Mouse (Mus musculus) hindbrain, embryonic 10.5 days (tissue): ENCODE measurements around the gene Col2a1. TPM values are rescaled to one million over a fixed set of nuclear protein-coding genes. Genes with fewer than 3 reads are reported as not detected.

Experiments used
- DNase-seq: peaks from one replicate; pipeline ENCODE4 v3.0.0-alpha.2; 2017; ENCODE audit warnings: low spot score
- H3K27ac ChIP-seq: fragments of 300-500 bp; sonication (generic); 2 replicates; pipeline ENCODE4 v1.5.1; 2016; ENCODE audit warnings: mild to moderate bottlenecking, moderate library complexity
- H3K27me3 ChIP-seq: fragments of 300-500 bp; sonication (generic); 2 replicates; pipeline ENCODE4 v1.6.1; 2016; ENCODE audit warnings: mild to moderate bottlenecking; ENCODE audit not compliant: poor library complexity, insufficient read depth, severe bottlenecking
- H3K36me3 ChIP-seq: fragments of 300-500 bp; sonication (generic); 2 replicates; pipeline ENCODE4 v1.6.1; 2016; ENCODE audit warnings: mild to moderate bottlenecking, moderate library complexity
- H3K4me1 ChIP-seq: fragments of 300-500 bp; sonication (generic); replicated peaks from 2 replicates; pipeline ENCODE4 v1.6.1; 2016; ENCODE audit warnings: mild to moderate bottlenecking
- H3K4me3 ChIP-seq: fragments of 300-500 bp; sonication (generic); 2 replicates; pipeline ENCODE4 v1.5.1; 2016; ENCODE audit warnings: mild to moderate bottlenecking, moderate library complexity
- H3K9me3 ChIP-seq: fragments of 300-500 bp; sonication (generic); 2 replicates; pipeline ENCODE4 v1.6.1; 2016; ENCODE audit warnings: mild to moderate bottlenecking, moderate library complexity
- WGBS: fragments of 180-500 bp; shearing (Covaris S2); methylation state at CpG from one replicate; pipeline ENCODE4 v1.1.7; 2016; 5-methylcytosine and 5-hydroxymethylcytosine counted together
- polyA plus RNA-seq: library from polyadenylated mRNA; unstranded; fragments of >200 nt; fragmentation: Nextera tagmentation; extraction: Ambion mirVana; gene quantifications from 2 replicates; pipeline ENCODE4 v1.2.1, GENCODE M21; 2016

Col2a1 gene
- polyA plus RNA-seq, 1 experiment from 2014 or later = 196 TPM

DNA sequence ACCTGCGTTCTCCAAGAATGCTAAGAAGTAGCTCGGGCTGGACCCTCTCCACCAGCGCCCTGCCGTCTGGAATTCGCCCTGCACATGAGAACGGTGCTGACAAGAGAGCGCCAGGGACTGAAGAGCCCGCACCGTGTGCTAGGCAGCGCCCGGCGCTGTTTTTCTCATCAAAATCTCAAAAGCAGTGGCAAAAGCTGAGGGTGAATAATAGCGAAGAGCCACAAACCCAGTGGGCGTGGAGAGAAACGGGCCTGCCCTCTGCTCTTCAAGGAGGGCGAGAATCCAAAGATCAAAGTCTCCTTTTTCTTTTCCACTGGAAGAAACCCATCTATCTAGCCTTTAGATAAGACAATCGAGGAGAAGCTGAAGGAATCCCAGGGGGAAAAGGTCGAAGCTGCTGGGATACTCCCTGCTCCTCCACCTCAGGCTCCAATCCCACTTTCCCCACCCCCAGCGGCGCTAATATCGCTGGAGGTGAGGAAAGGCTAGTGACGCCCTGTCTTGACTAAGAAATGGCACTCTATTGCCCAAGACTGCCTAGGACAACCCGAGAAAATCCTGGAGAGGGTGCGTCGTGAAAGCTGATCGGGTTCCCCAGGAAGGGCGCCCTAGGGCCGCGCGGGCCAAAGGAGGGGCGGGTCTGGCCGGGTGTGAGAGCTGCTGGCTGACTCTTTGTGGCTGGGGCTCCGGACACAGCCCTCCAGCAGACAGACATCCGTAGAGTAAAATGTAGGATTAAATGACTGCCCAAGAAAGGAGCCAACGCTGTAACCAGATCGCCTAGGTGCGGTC is 3.0 kb downstream of the Col2a1 start:
- Histone ChIP-seq H3K27me3 (peaks cover 28% of the 10 kb centered on the region), H3K36me3 (peaks cover 35% of the 10 kb centered on the region), H3K4me3 (peak overlapping the region; percentile 79), H3K4me1 (peaks cover 71% of the 10 kb centered on the region), H3K27ac (peak overlapping the region; percentile 96), H3K9me3 (no peaks in the 10 kb centered on the region)
- under 1% methylated on average over 37 of the region's 37 CpGs for WGBS
- peak; percentile 78 for DNase-seq

DNA sequence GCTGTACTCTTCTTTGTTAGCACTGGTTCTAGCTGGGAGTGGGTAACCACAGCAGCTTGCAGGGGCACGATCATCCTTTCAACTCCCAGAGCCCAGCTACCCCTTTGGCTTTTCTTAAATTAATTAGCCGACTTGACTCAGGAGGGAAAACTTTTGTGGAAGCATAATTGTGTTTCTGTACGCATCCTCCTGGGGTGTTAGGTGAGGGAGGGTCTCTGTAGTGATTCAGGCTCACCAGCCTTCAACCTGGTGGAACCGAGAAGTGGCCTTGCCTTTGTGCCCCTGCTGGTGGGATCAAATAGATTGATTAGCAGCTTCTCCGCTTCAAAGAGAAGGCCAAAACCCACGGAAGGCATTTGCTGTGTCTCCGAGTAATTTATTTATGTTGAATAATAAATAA is 4.5 kb downstream of the Col2a1 start:
- no peaks in the 10 kb centered on the region for H3K9me3 ChIP-seq
- peak; percentile 17 for DNase-seq
- H3K27me3 ChIP-seq = peaks cover 16% of the 10 kb centered on the region; the same call in 1 of the 2 replicates
- H3K4me3 ChIP-seq = peak overlapping the region; percentile 79
- peaks cover 51% of the 10 kb centered on the region for H3K36me3 ChIP-seq
- WGBS = 16% methylated on average over 7 of the region's 7 CpGs
- peaks cover 71% of the 10 kb centered on the region for H3K4me1 ChIP-seq
- H3K27ac ChIP-seq = peak overlapping the region; percentile 96

DNA sequence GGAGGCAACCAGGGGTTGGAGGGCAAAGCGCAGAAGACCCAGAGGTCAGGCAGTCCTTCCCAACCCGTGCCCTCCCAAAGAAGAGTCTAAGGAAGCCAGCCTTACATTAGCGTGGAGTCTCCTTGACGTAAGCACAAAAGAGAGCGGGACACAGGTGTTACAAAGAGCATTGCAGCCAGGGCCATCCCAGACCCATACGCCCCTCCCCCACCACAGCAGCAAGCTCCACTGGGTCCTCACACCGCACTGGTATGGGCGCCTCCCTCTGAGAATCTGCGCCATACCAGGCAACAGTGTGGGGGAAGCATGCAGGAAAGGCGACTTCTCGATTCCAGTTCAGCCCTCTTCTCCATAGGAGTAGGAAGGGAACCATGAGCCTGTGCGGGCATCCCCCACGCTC is 4.9 kb downstream of the Col2a1 start:
- H3K27me3 ChIP-seq = peaks cover 12% of the 10 kb centered on the region; the same call in 1 of the 2 replicates
- peak; percentile 37 for DNase-seq
- 28% methylated on average over 13 of the region's 13 CpGs for WGBS
- H3K4me3 ChIP-seq = peak overlapping the region; percentile 79
- no peaks in the 10 kb centered on the region for H3K9me3 ChIP-seq
- peak overlapping the region; percentile 96 for H3K27ac ChIP-seq
- H3K36me3 ChIP-seq = peaks cover 55% of the 10 kb centered on the region
- peaks cover 67% of the 10 kb centered on the region for H3K4me1 ChIP-seq

DNA sequence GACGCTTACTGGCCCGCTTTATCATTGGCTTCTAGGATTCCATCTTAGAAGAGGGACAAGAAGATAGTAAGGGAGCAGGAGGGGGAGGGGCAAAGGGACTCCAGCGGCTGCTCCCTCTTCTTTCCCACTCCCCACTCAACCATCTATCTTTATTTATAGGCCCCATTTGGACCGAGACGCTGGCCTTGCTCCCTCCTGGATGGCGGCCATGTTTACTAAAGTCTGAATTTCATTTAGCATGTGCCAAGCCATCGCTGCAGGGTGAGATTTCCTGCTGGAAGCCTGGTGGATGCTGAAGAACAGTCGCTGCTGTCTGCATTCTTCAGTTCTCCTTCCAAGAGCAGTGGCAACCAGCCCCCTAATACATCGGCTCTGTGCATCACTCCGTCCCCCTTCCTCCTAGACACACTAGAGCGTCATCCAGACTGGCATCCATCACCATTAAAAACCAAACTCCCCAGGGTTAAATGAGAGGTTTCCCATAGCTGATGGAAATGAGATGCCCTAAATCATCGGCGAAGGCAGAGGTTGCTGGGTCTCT is 7.7 kb downstream of the Col2a1 start:
- DNase-seq = no peak
- H3K9me3 ChIP-seq = no peaks in the 10 kb centered on the region
- WGBS = 92% methylated on average over 13 of the region's 13 CpGs
- H3K36me3 ChIP-seq = peaks cover 78% of the 10 kb centered on the region
- H3K4me3 ChIP-seq = no peak overlapping the region
- H3K4me1 ChIP-seq = peaks cover 64% of the 10 kb centered on the region
- H3K27me3 ChIP-seq = peaks cover 11% of the 10 kb centered on the region; the same call in 1 of the 2 replicates
- peak overlapping the region; percentile 12; the same call in 1 of the 2 replicates for H3K27ac ChIP-seq

DNA sequence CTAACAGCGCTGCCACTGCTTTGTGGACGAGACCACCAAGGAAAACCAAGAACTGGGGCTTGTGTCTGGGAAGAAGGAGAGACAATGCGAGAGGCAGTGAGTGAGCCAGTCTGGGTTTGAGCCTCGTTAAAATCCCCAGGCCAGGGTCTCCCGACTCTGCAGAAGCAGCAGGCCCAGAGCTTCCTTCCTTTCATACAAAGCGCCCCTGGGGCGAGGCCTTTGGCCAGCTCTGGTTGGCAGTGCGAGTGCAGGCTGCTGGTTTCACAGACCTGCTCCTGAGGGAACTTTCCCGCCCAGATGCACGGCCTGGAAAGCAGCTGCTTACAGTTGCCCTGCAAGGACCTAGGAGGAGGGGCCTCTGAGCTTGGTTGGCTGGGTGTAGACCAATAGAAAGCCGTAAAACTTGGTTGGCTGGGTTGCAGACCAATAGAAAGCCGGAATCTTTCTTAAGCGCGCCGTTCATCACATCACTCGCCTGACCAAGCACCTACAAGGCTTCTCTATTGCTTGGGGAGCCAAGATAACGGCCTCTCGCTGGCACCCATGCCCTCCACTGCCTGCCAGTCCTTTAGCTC is 11.7 kb downstream of the Col2a1 start:
- Histone ChIP-seq H3K27ac (peak overlapping the region; percentile 97), H3K36me3 (peaks cover 83% of the 10 kb centered on the region), H3K4me1 (peaks cover 70% of the 10 kb centered on the region), H3K9me3 (no peaks in the 10 kb centered on the region), H3K27me3 (no peaks in the 10 kb centered on the region), H3K4me3 (peak overlapping the region; percentile 40)
- DNase-seq = peak; percentile 92
- 3% methylated on average over 18 of the region's 18 CpGs for WGBS

DNA sequence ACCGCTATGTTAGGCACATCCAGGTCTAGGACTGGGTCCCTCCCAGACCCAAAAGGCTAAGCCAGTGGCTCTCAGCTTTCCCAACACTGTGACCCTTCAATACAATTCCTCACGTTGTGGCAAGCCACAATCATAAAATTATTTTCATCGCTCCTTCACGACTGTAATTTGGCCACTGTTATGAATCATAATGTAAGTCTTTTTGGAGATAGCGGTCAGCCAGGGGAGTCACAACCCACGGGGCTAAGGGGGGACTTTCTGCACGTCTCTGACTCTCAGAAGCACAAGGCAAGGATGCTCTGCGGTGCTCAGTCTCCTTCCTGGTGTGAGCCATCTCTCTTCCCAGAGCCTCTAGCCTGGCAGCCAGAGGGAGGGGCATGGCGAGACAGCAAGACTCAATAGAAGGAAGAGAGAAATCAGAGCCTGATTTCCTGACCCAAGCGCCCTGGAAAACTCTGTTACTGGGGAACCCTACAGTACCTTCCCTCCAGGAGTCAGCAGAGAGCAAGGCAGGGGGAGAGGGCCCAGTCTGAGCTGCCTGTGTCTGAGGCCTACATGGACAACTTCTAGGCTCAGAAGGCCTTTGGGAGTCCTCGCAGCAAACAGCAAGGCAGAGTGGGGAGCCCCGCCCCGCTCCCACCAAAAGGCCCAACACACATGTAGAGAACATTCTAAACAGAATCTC is 12.3 kb downstream of the Col2a1 start:
- 27% methylated on average over 13 of the region's 13 CpGs for WGBS
- Histone ChIP-seq H3K36me3 (peaks cover 83% of the 10 kb centered on the region), H3K27ac (peak overlapping the region; percentile 97), H3K27me3 (no peaks in the 10 kb centered on the region), H3K9me3 (no peaks in the 10 kb centered on the region), H3K4me1 (peaks cover 76% of the 10 kb centered on the region), H3K4me3 (peak overlapping the region; percentile 40)
- DNase-seq = no peak

DNA sequence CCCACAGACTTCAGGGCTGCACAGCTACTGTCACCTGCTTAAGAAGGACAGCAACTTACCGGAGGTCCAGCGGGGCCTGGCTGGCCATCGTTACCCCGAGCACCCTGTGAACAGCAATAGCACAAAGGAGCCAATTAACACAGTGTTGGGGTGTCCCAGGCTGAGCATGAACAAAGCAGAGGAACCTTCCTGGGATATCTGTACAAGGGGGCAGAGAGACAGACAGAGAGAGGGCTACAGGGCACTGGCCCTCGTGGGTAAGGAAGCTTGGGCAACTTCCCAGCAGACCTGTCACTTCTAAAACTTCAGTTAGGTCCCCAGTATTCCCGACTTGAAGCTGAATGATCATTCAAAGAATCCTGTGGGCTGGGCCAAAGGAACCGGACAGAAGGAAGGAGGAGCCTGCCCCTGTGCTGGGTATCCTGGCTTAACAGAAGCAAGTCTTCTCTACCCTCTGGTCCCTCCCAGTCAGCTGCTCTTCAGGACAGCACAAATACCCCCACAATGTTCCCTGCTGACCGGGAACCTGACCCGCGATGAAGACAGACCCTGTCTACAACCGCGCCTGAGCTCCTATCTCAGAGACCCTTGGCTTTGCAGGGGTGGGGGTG is 13.1 kb downstream of the Col2a1 start:
- peak overlapping the region; percentile 97 for H3K27ac ChIP-seq
- DNase-seq = no peak
- H3K4me1 ChIP-seq = peaks cover 75% of the 10 kb centered on the region
- 3% methylated on average over 12 of the region's 12 CpGs for WGBS
- no peaks in the 10 kb centered on the region for H3K27me3 ChIP-seq
- peaks cover 83% of the 10 kb centered on the region for H3K36me3 ChIP-seq
- H3K4me3 ChIP-seq = peak overlapping the region; percentile 41
- H3K9me3 ChIP-seq = no peaks in the 10 kb centered on the region

DNA sequence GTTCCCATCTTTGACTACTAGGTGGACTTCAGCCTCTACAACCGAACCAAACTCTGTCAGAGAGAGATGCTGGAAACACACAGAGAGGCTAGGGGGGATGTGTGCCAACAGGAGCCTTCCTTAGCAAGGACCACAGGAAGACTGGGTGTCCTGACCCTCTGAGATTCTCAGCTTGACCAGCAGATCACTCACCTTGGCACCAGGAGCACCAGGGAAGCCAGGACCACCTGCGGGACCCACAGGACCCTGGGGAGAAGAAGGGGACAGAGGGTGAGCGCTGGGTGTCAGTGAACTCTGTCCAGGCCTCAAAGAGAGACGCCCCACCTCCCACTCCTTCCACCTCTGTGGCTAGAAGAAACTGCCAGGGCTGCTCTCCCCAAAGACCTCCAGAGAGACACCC is 13.8 kb downstream of the Col2a1 start:
- H3K27ac ChIP-seq = peak overlapping the region; percentile 97
- 7% methylated on average over 4 of the region's 4 CpGs for WGBS
- peaks cover 83% of the 10 kb centered on the region for H3K36me3 ChIP-seq
- peak; percentile 29 for DNase-seq
- H3K9me3 ChIP-seq = no peaks in the 10 kb centered on the region
- peaks cover 70% of the 10 kb centered on the region for H3K4me1 ChIP-seq
- H3K4me3 ChIP-seq = peak overlapping the region; percentile 41
- H3K27me3 ChIP-seq = no peaks in the 10 kb centered on the region

DNA sequence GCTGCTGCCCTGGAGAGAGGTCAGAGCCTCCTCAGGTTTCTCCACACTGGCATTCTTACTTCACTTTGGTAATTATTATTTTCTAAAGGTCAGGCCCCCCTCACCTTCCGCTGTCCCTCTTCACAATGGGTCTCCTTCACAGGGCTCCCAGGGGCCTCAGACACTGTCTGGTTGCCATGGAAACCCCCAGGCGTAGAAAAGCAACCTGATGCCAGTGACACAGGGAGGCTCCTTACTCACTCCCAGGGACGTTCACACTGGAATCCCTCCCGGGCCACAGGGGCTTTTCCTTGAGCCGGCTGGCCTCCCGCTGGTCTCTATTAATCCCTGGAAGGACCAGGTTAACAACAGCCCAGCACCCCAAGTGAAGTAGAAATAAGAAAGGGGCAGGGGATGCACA is 14.4 kb downstream of the Col2a1 start:
- 0% methylated on average over 6 of the region's 6 CpGs for WGBS
- H3K9me3 ChIP-seq = no peaks in the 10 kb centered on the region
- H3K4me3 ChIP-seq = peak overlapping the region; percentile 41
- peaks cover 83% of the 10 kb centered on the region for H3K36me3 ChIP-seq
- peak; percentile 93 for DNase-seq
- H3K4me1 ChIP-seq = peaks cover 70% of the 10 kb centered on the region
- H3K27me3 ChIP-seq = no peaks in the 10 kb centered on the region
- peak overlapping the region; percentile 97 for H3K27ac ChIP-seq

DNA sequence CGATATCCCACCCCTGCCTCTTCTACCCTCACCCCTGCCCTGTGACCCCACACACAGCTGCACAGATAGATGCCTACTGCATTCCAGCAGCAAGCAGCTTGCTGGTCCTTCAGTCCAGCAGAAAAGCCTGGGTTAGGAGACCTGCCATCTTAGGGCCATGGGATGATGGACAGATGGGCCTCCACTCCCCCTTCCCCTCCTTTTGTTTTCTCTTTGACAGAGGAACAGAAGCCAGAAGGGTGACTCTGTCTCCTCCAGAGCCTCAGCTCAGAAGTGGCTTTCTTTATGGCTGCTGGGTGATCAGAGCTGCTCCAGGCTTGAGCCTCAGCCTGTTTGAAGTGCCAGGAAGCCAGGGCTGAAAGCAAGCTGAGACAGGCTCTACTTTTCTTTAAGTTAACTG is 15.0 kb downstream of the Col2a1 start:
- peak overlapping the region; percentile 41 for H3K4me3 ChIP-seq
- peak overlapping the region; percentile 97 for H3K27ac ChIP-seq
- WGBS = 7% methylated on average over 1 of the region's 1 CpGs
- no peaks in the 10 kb centered on the region for H3K27me3 ChIP-seq
- no peaks in the 10 kb centered on the region for H3K9me3 ChIP-seq
- peaks cover 70% of the 10 kb centered on the region for H3K4me1 ChIP-seq
- peaks cover 83% of the 10 kb centered on the region for H3K36me3 ChIP-seq
- peak; percentile 73 for DNase-seq

DNA sequence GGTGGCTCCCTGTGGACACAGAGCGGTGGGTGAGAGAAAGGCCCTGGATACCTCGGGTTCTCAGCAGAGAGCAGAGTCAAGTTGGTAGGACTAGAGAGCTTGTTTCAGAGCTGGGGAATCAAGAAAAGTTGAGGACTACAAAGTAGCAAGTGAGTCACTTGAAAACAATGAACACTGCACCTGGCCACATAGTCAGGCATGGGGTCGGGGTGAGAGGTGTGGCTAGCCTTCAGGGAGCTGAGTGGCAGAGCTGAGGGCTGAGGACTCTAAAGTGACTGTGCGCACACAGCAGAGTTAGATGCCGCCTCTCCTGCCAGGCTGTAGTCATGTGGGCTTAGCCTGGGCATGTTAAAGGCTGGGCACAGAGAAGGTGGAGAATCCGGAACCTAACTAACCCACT is 22.9 kb downstream of the Col2a1 start:
- peaks cover 19% of the 10 kb centered on the region for H3K9me3 ChIP-seq
- no peak overlapping the region for H3K27ac ChIP-seq
- no peaks in the 10 kb centered on the region for H3K27me3 ChIP-seq
- no peak overlapping the region for H3K4me3 ChIP-seq
- H3K4me1 ChIP-seq = no peaks in the 10 kb centered on the region
- DNase-seq = no peak
- peaks cover 100% of the 10 kb centered on the region for H3K36me3 ChIP-seq
- 95% methylated on average over 6 of the region's 6 CpGs for WGBS

DNA sequence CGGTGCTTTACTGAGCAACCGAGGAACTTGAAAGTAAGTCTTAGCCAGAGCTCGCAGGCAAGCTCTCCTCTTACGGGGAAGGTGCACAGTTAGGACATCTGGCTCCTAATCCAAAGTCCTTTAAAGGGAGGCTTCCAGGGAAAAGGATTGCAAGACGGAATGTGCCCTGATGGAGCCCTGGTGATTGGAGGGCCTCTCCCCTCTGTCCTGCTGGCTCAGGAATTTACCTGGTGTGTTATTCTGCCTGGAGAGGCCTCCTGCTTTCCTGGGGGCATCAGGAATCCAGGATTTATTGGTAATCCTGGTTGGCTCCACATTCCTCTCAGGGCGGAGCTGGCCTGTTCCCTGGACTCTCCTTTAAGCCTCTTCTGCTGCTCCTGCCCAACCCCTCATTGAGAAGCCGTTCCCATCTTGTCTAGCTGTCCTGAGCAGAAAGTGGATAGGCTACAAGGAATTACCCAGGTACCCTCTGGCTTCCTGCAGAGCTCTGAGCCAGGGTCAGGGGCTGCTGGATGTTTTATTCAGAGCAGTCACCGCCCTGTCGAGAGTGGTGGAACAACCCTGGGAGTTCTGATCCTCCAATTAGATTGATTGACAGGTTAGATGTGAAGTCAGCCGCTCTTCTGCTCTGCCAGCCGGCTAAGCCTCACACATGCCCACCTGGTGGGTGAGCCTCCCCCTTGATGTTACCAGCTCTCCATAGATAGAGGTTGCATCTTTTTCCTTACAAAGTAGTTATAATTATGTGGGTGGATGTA is 31.1 kb downstream of the Col2a1 start:
- no peaks in the 10 kb centered on the region for H3K9me3 ChIP-seq
- peaks cover 49% of the 10 kb centered on the region for H3K36me3 ChIP-seq
- no peak overlapping the region for H3K4me3 ChIP-seq
- DNase-seq = no peak
- peaks cover 17% of the 10 kb centered on the region for H3K4me1 ChIP-seq
- WGBS = 32% methylated on average over 11 of the region's 11 CpGs
- peak overlapping the region; percentile 57 for H3K27ac ChIP-seq
- no peaks in the 10 kb centered on the region for H3K27me3 ChIP-seq
